Mouse (Mus musculus) liver, postnatal 0 days (tissue): ENCODE data around the gene Phf23. TPM values are rescaled to one million over a fixed set of nuclear protein-coding genes. Genes with fewer than 3 reads are reported as not detected.

Experiments
- ATAC-seq: fragments of 200-750 bp; cut with Nextera tagmentation; 2 replicates; pipeline ENCODE4 v1.8.0; 2017; ENCODE audit warnings: mild to moderate bottlenecking, moderate library complexity
- DNase-seq: peaks from one replicate; pipeline ENCODE4 v3.0.0-alpha.2; 2016
- H3K27ac ChIP-seq: fragments of 300-500 bp; sonication (generic); 2 replicates; pipeline ENCODE4 v1.5.1; 2014; ENCODE audit warnings: antibody characterized with exemption, moderate library complexity, mild to moderate bottlenecking, low read depth
- H3K27me3 ChIP-seq: fragments of 300-500 bp; sonication (generic); 2 replicates; pipeline ENCODE4 v1.6.1; 2014; ENCODE audit warnings: low read length, control low read depth, mixed read lengths; ENCODE audit not compliant: insufficient read depth
- H3K36me3 ChIP-seq: fragments of 300-500 bp; sonication (generic); replicated peaks from 2 replicates; pipeline ENCODE4 v1.6.1; 2014; ENCODE audit warnings: mild to moderate bottlenecking, control low read depth, low read length, moderate library complexity, mixed read lengths; ENCODE audit not compliant: insufficient read depth
- H3K4me1 ChIP-seq: fragments of 300-500 bp; sonication (generic); 2 replicates; pipeline ENCODE4 v1.6.1; 2014; ENCODE audit warnings: antibody characterized with exemption, mild to moderate bottlenecking, control low read depth; ENCODE audit not compliant: insufficient read depth
- H3K4me2 ChIP-seq: fragments of 300-500 bp; sonication (generic); 2 replicates; pipeline ENCODE4 v1.6.1; 2014; ENCODE audit warnings: low read depth, mild to moderate bottlenecking, low read length, moderate library complexity, mixed read lengths
- H3K4me3 ChIP-seq: fragments of 300-500 bp; sonication (generic); 2 replicates; pipeline ENCODE4 v1.5.1; 2014; ENCODE audit warnings: low read depth, low read length
- H3K9ac ChIP-seq: fragments of 300-500 bp; sonication (generic); replicated peaks from 2 replicates; pipeline ENCODE4 v1.6.1; 2014; ENCODE audit warnings: mild to moderate bottlenecking, moderate library complexity
- H3K9me3 ChIP-seq: fragments of 300-500 bp; sonication (generic); 2 replicates; pipeline ENCODE4 v1.6.1; 2016; ENCODE audit warnings: mild to moderate bottlenecking, control low read depth, low read length, mixed read lengths
- CTCF ChIP-seq: sonication (generic); IDR thresholded peaks from 2 replicates; pipeline ENCODE4 v1.5.1; 2016; ENCODE audit warnings: antibody characterized with exemption, low read depth
- EP300 ChIP-seq: IDR thresholded peaks from 2 replicates; pipeline ENCODE4 v1.6.1; 2016; ENCODE audit warnings: antibody characterized with exemption, low read depth, mild to moderate bottlenecking
- WGBS: fragments of 180-500 bp; shearing (Covaris S2); extraction: QIAGEN DNeasy Blood & Tissue Kit; methylation state at CpG from one replicate; pipeline ENCODE4 v1.1.7; 2014; ENCODE audit not compliant: insufficient replicate concordance; 5-methylcytosine and 5-hydroxymethylcytosine counted together
- polyA plus RNA-seq: library from polyadenylated mRNA; unstranded; fragments of >200 nt; fragmentation: Nextera tagmentation; extraction: Ambion mirVana; gene quantifications from 2 replicates; pipeline ENCODE4 v1.2.1, GENCODE M21; 2015

Gene Phf23
- polyA plus RNA-seq, 1 experiment from 2014 or later, result 19.5 TPM

- TF ChIP-seq EP300, result no peak
- peak; percentile 75 for TF ChIP-seq CTCF
- ATAC-seq (peak; percentile 84), DNase-seq (peak; percentile 73)
- WGBS, result 0% methylated on average over 8 of the region's 8 CpGs
- peaks cover 14% of the 10 kb centered on the region; the same call in 1 of the 2 replicates for H3K27me3 ChIP-seq
- peak overlapping the region; percentile 62 for H3K4me3 ChIP-seq
- H3K9ac ChIP-seq, result no peak overlapping the region; the same call in 1 of the 2 replicates
- no peaks in the 10 kb centered on the region for H3K9me3 ChIP-seq
- H3K4me1 ChIP-seq, result peaks cover 16% of the 10 kb centered on the region
- peak overlapping the region; percentile 44; the same call in 1 of the 2 replicates for H3K27ac ChIP-seq
- H3K4me2 ChIP-seq, result peak overlapping the region; percentile 76
- H3K36me3 ChIP-seq, result no peaks in the 10 kb centered on the region
Measured at GRCm38 (mm10) chr11:70020731-70021263, 25.2 kb downstream of the Phf23 start.

GRCm38 (mm10) chr11:70021264-70022132 lies 25.9 kb downstream of the Phf23 start:
- H3K4me3 ChIP-seq, result peak overlapping the region; percentile 62
- DNase-seq (peak; percentile 98), ATAC-seq (peak; percentile 89)
- H3K4me2 ChIP-seq, result peak overlapping the region; percentile 76
- 2% methylated on average over 39 of the region's 40 CpGs for WGBS
- no peak overlapping the region; the same call in 1 of the 2 replicates for H3K9ac ChIP-seq
- peaks cover 16% of the 10 kb centered on the region for H3K4me1 ChIP-seq
- H3K27me3 ChIP-seq, result peaks cover 14% of the 10 kb centered on the region; the same call in 1 of the 2 replicates
- no peaks in the 10 kb centered on the region for H3K9me3 ChIP-seq
- H3K36me3 ChIP-seq, result no peaks in the 10 kb centered on the region
- TF ChIP-seq EP300 (peak; percentile 27; the same call in 1 of the 2 replicates), CTCF (0 out of 2 replicates have a peak, but pooled peaks have one; percentile 7)
- H3K27ac ChIP-seq, result peak overlapping the region; percentile 44; the same call in 1 of the 2 replicates

DNA sequence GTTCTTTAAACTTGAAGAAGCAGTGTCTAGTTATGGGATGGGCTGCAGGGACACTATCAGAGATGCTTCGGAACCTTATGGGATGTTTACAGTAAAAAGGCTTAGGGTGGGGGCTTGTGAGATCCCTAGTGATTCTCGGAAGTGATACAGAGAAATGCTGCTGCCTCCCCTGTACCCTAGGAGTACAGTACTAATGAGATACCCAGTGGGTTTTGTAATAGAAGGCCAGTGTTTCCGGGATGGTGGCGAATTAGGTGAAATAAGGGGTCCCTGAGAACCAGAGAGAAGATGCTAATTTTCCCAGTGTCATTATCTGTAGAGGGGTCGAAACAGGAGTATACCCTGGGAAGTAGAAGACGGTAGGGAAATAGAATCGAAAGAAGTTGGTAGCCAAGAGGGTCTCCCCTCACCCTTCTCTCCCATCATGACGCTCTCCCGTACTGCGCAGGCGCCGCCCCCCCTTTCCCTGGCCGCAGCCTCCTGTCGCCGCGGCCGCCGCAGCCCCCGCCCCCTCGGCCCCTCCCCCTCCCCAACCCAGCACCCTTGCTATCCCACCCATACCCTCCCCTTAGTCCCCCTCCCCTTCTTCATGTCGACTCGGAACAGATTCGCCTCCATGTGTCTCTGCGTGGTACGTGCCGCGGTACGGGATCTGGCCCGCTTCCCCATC lies 28.0 kb downstream of the Phf23 start:
- DNase-seq (no peak), ATAC-seq (no peak)
- Histone ChIP-seq H3K36me3 (no peaks in the 10 kb centered on the region), H3K27ac (no peak overlapping the region), H3K4me3 (peak overlapping the region; percentile 13; the same call in 1 of the 2 replicates), H3K27me3 (peaks cover 14% of the 10 kb centered on the region; the same call in 1 of the 2 replicates), H3K9me3 (no peaks in the 10 kb centered on the region), H3K4me1 (peaks cover 12% of the 10 kb centered on the region), H3K9ac (no peak overlapping the region), H3K4me2 (peak overlapping the region; percentile 44)
- 17% methylated on average over 28 of the region's 29 CpGs for WGBS
- TF ChIP-seq CTCF, result no peak
- no peak for TF ChIP-seq EP300

DNA sequence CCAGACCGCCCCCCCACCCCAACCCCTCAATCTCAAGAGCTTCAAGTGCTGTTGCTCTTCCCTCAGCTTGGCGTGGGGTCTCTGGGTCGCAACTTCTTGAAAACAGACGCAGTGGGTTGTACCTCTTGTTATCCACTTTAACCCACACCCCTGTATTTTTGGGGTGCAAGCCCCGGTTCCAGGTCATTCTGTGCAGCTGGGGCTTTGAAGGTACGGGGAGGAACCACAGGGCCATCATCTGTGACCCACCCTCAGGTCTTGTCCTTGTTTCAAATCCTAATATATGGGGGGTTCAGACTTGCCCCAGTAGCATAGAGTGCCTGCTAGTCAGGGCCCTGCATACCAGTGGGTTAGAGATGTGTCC lies 28.6 kb downstream of the Phf23 start:
- H3K9ac ChIP-seq, result no peak overlapping the region
- no peaks in the 10 kb centered on the region for H3K36me3 ChIP-seq
- H3K27me3 ChIP-seq, result peaks cover 14% of the 10 kb centered on the region; the same call in 1 of the 2 replicates
- H3K9me3 ChIP-seq, result no peaks in the 10 kb centered on the region
- peak overlapping the region; percentile 13; the same call in 1 of the 2 replicates for H3K4me3 ChIP-seq
- H3K4me2 ChIP-seq, result peak overlapping the region; percentile 44
- 35% methylated on average over 6 of the region's 6 CpGs for WGBS
- peaks cover 9% of the 10 kb centered on the region; the same call in 1 of the 2 replicates for H3K4me1 ChIP-seq
- TF ChIP-seq CTCF (no peak), EP300 (no peak)
- no peak overlapping the region for H3K27ac ChIP-seq
- DNase-seq (no peak), ATAC-seq (no peak)

GRCm38 (mm10) chr11:70026689-70027088 lies 31.1 kb downstream of the Phf23 start:
- no peaks in the 10 kb centered on the region for H3K36me3 ChIP-seq
- H3K4me3 ChIP-seq, result no peak overlapping the region
- H3K9me3 ChIP-seq, result no peaks in the 10 kb centered on the region
- 39% methylated on average over 18 of the region's 19 CpGs for WGBS
- H3K4me1 ChIP-seq, result peaks cover 7% of the 10 kb centered on the region
- DNase-seq (no peak), ATAC-seq (peak; percentile 28; the same call in 1 of the 2 replicates)
- H3K9ac ChIP-seq, result no peak overlapping the region
- H3K27ac ChIP-seq, result 0 out of 2 replicates have a peak overlapping the region, but pooled peaks have one; percentile 11
- TF ChIP-seq CTCF (no peak), EP300 (no peak)
- H3K4me2 ChIP-seq, result peak overlapping the region; percentile 44
- H3K27me3 ChIP-seq, result peaks cover 14% of the 10 kb centered on the region; the same call in 1 of the 2 replicates
